Mouse (Mus musculus): ENCODE results near the gene Itgb3. TPM values are rescaled to one million over a fixed set of nuclear protein-coding genes. Genes with fewer than 3 reads are reported as not detected.

Gene Itgb3
- polyA plus RNA-seq, 1 experiment: not detected

GRCm38 (mm10) chr11:104674768-104675167 lies 67.0 kb downstream of the Itgb3 start:
- Histone ChIP-seq H3K4me3 (ENCODE audit: insufficient read depth, low read depth, low read length) (no peak overlapping the region), H3K27ac (ENCODE audit: insufficient read depth, low read depth, low read length) (no peak overlapping the region), H3K4me1 (ENCODE audit: control insufficient read depth, insufficient read depth, low read length) (peaks cover 3% of the 10 kb centered on the region; the same call in 1 of the 2 replicates)
- 96% methylated on average over 11 of the region's 11 CpGs for WGBS
- no peak for TF ChIP-seq POLR2A (IDR thresholded peaks at IDR 0.05; ENCODE audit: insufficient read depth, low read depth, low read length)
- no peak for TF ChIP-seq CTCF (IDR thresholded peaks at IDR 0.05; ENCODE audit: insufficient read depth, low read depth, low read length)

GRCm38 (mm10) chr11:104685548-104685947 lies 77.7 kb downstream of the Itgb3 start, which contains the start of gene Gm11639:
Gene Gm11639, plus strand, starts transcription at chr11:104685707.
- H3K4me1 ChIP-seq (ENCODE audit: control insufficient read depth, insufficient read depth, low read length): 0 out of 2 replicates have a peak, but pooled peaks cover 2% of the 10 kb centered on the region
- TF ChIP-seq POLR2A (IDR thresholded peaks at IDR 0.05; ENCODE audit: insufficient read depth, low read depth, low read length): no peak
- H3K27ac ChIP-seq (ENCODE audit: insufficient read depth, low read depth, low read length): no peak within 1 kb of the TSS
- WGBS: 38% methylated on average over 23 of the region's 23 CpGs
- H3K4me3 ChIP-seq (ENCODE audit: insufficient read depth, low read depth, low read length): no peak within 1 kb of the TSS

DNA sequence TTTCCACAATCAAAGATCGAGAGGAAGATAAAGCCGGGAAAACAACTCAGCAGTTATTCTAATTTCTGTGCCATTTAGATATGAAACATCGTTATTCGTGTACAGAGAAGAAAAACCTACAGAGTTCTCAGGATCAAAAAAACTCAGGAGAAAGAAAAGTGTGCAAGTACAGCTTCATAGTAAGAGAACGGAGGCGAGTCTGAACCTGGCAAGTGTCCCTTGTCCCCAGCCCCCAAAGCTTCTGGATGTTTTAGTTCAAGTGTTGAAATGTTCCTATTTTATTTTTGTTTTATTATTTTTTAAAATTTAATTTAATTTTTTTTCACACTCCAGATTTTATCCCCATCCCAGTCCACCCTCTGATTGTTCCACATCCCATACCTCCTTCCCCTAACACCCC lies 85.4 kb downstream of the Itgb3 start:
- TF ChIP-seq POLR2A (IDR thresholded peaks at IDR 0.05; ENCODE audit: insufficient read depth, low read depth, low read length): no peak
- no peak for TF ChIP-seq CTCF (IDR thresholded peaks at IDR 0.05; ENCODE audit: insufficient read depth, low read depth, low read length)
- WGBS: 91% methylated on average over 6 of the region's 6 CpGs
- H3K27ac ChIP-seq (ENCODE audit: insufficient read depth, low read depth, low read length): no peak overlapping the region

GRCm38 (mm10) chr11:104704097-104704496 lies 96.3 kb downstream of the Itgb3 start:
- WGBS: 40% methylated on average over 15 of the region's 15 CpGs
- H3K27ac ChIP-seq (ENCODE audit: insufficient read depth, low read depth, low read length): no peak overlapping the region
- TF ChIP-seq CTCF (IDR thresholded peaks at IDR 0.05; ENCODE audit: insufficient read depth, low read depth, low read length) (no peak), POLR2A (IDR thresholded peaks at IDR 0.05; ENCODE audit: insufficient read depth, low read depth, low read length) (no peak)
- H3K4me1 ChIP-seq (ENCODE audit: control insufficient read depth, insufficient read depth, low read length): no peaks in the 10 kb centered on the region
- H3K4me3 ChIP-seq (ENCODE audit: insufficient read depth, low read depth, low read length): no peak overlapping the region

More for the DNA sequence above, 85.4 kb downstream of the Itgb3 start:
- Histone ChIP-seq H3K4me1 (ENCODE audit: control insufficient read depth, insufficient read depth, low read length) (no peaks in the 10 kb centered on the region), H3K4me3 (ENCODE audit: insufficient read depth, low read depth, low read length) (no peak overlapping the region)

GRCm38 (mm10) chr11:104707084-104707483 lies 99.3 kb downstream of the Itgb3 start:
- Histone ChIP-seq H3K4me1 (ENCODE audit: control insufficient read depth, insufficient read depth, low read length) (no peaks in the 10 kb centered on the region), H3K4me3 (ENCODE audit: insufficient read depth, low read depth, low read length) (no peak overlapping the region), H3K27ac (ENCODE audit: insufficient read depth, low read depth, low read length) (no peak overlapping the region)
- TF ChIP-seq POLR2A (IDR thresholded peaks at IDR 0.05; ENCODE audit: insufficient read depth, low read depth, low read length) (no peak), CTCF (IDR thresholded peaks at IDR 0.05; ENCODE audit: insufficient read depth, low read depth, low read length) (no peak)
- 65% methylated on average over 2 of the region's 2 CpGs for WGBS

Other genes starting within 250 kb of the Itgb3 start
- gene Kansl1, start 139.1 kb upstream of the Itgb3 start, polyA plus RNA-seq (2012; ENCODE audit: insufficient read depth, insufficient read length, low replicate concordance, missing spikeins): not detected in 2 replicates
- gene Cdc27, start 57.4 kb upstream of the Itgb3 start, polyA plus RNA-seq (2012; ENCODE audit: insufficient read depth, insufficient read length, low replicate concordance, missing spikeins): 494 TPM in 1 of 2 replicates, not detected in the other
- not detected in 2 replicates for gene Myl4, start 57.3 kb upstream of the Itgb3 start, polyA plus RNA-seq (2012; ENCODE audit: insufficient read depth, insufficient read length, low replicate concordance, missing spikeins)
- gene Gm11639, start 77.7 kb downstream of the Itgb3 start, polyA plus RNA-seq (2012; ENCODE audit: insufficient read depth, insufficient read length, low replicate concordance, missing spikeins): not detected in 2 replicates